Mouse (Mus musculus): ENCODE measurements around the gene Wipf1. TPM values are rescaled to one million over a fixed set of nuclear protein-coding genes. Genes with fewer than 3 reads are reported as not detected.
A peak's percentile ranks its signal among the peaks of the same experiment; 100 is the strongest.

Gene Wipf1
- 3.4 and 4.6 TPM in 2 replicates for polyA plus RNA-seq (2015; fragmentation: Nextera tagmentation; extraction: Ambion mirVana)

DNA sequence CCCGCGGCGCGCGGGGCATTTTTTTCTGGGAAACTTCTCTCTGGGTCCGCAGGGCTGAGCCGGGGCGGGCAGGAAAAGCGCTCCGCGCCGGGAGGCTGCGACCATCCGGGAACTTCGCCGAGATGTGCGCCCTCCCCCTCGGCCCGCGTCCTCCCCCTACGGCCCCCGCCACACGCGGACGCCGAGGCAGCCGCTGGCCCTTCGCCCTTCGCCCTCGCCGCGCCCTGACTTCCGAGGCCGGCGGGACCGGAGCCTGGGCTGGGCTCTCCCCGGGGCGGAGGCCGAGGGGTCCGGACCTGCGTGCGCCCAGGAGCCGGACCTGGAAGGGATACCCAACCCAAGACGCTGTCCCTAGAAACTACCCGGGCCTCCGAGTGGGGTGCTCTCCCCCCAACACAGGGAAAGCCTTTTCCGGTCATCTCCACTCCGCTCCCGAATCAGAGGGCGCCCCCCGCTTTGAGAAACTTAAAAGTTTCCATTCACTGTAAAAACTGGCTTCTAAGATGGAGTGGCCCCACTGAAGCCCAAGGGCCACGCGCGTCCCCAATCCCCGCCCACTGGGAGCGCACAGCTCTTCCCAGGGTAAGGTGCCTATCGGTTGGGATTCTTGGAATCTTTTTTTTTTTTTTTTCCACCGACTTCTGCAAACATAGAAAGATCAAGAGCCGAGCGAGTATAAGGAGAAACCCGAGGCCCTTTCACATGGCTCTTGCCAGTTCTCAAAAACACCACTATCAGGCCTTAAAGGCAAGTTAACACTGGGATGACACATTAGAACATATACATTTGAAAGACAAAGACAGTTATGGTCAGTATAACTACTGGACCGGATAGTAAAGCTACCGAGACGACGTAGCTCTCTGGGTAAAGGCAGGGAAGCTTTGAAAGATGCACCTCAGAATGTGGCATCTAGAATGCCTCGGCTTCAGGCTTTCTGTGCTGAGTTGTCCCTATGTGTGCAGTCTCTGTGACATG, at the start of gene Wipf1:
Wipf1 (minus strand) TSS at position 379 of the 975 bp plus-strand sequence.
- Histone ChIP-seq H3K4me1 (replicated peaks) (peaks cover 52% of the 10 kb centered on the region), H3K9me3 (replicated peaks) (no peaks in the 10 kb centered on the region), H3K36me3 (no peaks in the 10 kb centered on the region), H3K27ac (peak within 1 kb of the TSS; percentile 83), H3K27me3 (peaks cover 22% of the 10 kb centered on the region), H3K4me2 (peak within 1 kb of the TSS; percentile 94), H3K9ac (peak within 1 kb of the TSS; percentile 82), H3K4me3 (replicated peaks) (peak within 1 kb of the TSS; percentile 75)
- peak; percentile 34 for DNase-seq
- WGBS (ENCODE audit: insufficient replicate concordance): 3% methylated on average over 66 of the region's 66 CpGs
- peak; percentile 69 for ATAC-seq (ENCODE audit: low read depth)

DNA sequence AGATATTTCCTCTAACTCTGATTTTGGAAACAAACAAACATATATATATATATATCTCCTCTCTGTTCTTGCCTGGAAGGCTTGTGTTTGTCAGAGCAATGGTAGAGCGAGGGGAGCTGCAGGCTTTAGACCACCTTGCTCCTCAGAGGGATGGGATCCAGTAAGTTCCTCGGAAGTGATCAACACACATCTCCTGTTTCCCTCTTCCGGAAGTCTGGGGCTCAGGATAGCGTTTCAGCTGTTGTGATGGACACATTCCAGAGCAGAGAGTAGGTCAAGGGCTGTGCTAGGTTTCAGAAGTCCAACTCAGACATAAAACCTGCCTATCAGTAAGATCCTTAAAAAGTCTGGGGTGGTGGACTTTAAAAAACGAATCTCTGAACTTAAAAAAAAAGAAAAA, 49.6 kb upstream of the Wipf1 start:
- ATAC-seq (ENCODE audit: low read depth) (no peak), DNase-seq (no peak)
- Histone ChIP-seq H3K9ac (no peak overlapping the region), H3K4me1 (replicated peaks) (no peaks in the 10 kb centered on the region), H3K36me3 (no peaks in the 10 kb centered on the region), H3K4me3 (replicated peaks) (no peak overlapping the region), H3K27ac (no peak overlapping the region), H3K9me3 (replicated peaks) (no peaks in the 10 kb centered on the region), H3K4me2 (no peak overlapping the region), H3K27me3 (no peaks in the 10 kb centered on the region)
- WGBS (ENCODE audit: insufficient replicate concordance): 40% methylated on average over 5 of the region's 5 CpGs

DNA sequence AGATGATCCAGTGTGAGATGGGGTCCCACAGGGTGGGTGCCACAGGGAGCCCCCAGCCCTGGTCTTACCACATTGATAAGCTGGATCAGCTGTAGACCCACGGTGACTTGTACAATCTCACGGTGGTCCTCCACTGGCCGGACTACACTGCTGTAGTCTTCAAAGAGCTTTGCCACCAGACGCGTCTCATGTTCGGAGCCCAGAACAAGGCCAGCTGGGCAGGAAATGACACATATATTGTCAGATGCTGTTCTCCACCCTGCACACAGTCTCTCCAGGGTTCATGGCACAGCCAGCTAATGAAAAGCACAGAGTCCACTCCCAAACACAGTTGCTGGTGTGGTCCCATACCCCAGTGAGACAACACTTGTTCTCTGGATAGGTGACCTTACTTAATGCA, 44.9 kb upstream of the Wipf1 start:
- H3K9ac ChIP-seq: no peak overlapping the region
- H3K27me3 ChIP-seq: no peaks in the 10 kb centered on the region; the same call in 1 of the 2 replicates
- no peaks in the 10 kb centered on the region for H3K4me1 ChIP-seq (replicated peaks)
- no peak overlapping the region for H3K4me2 ChIP-seq
- H3K27ac ChIP-seq: no peak overlapping the region
- no peaks in the 10 kb centered on the region for H3K9me3 ChIP-seq (replicated peaks)
- no peaks in the 10 kb centered on the region for H3K36me3 ChIP-seq
- H3K4me3 ChIP-seq (replicated peaks): no peak overlapping the region
- DNase-seq: no peak
- 76% methylated on average over 6 of the region's 6 CpGs for WGBS (ENCODE audit: insufficient replicate concordance)
- ATAC-seq (ENCODE audit: low read depth): no peak

DNA sequence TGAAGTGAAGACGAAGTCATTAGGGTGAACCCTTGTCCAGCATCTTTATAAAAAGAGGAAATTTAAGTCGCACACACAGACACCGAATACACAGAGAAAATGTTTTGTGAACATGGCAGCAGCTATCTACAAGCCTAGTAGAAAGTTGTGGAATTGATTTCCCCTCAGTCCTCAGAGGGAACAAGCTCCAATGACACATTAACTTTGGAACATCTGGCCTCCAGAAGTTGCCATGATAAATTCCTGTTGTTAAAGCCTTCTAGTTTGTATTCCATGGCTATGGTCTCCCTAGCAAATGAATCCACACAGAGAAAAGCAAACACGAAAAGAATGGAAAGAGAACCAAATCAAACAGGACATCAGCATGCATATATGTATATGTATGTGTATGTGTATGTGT, 44.0 kb upstream of the Wipf1 start:
- ATAC-seq (ENCODE audit: low read depth) (no peak), DNase-seq (no peak)
- H3K4me3 ChIP-seq (replicated peaks): no peak overlapping the region
- H3K9ac ChIP-seq: no peak overlapping the region
- H3K4me2 ChIP-seq: no peak overlapping the region
- no peaks in the 10 kb centered on the region for H3K36me3 ChIP-seq
- no peaks in the 10 kb centered on the region for H3K9me3 ChIP-seq (replicated peaks)
- H3K27me3 ChIP-seq: no peaks in the 10 kb centered on the region; the same call in 1 of the 2 replicates
- H3K4me1 ChIP-seq (replicated peaks): no peaks in the 10 kb centered on the region
- 65% methylated on average over 4 of the region's 4 CpGs for WGBS (ENCODE audit: insufficient replicate concordance)
- no peak overlapping the region for H3K27ac ChIP-seq

DNA sequence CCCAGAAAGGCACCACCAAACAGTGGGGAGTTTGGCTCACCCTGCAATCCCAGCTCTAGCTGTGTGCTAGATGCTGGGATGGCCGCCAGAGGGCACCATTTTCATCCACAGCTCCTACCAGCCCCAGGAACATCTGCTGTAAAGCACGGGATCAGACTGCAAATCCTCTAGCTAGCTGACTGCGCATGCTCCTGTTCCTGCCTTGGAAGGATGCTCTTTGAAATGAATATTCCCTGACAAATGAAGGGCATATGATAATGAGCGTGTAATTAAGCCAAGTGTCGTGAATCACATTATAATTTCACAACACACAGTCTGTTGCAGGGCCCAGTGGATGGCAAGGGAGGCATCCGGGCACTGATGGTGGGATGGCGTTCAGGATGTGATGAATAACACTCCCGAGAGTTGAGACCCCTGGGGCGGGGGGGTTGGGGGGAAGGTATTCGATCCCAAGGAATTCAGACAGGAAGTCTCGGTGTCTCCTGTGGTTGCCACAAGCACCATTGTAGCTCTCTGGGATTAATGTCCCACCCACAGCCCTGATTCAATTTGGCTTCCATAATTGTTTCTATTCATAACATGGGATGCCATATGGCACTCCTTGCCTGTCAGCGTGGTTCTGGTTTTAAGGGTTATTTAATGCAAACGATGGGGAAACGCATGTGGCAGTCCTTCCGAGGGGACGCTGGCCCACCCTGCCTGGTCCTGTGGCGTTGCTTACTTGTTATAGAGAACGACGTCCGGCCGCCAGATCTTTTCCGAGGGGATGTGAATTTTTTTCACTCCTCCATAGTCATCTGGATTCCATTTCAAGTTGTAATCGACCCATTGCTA, 43.2 kb upstream of the Wipf1 start:
- 37% methylated on average over 23 of the region's 23 CpGs for WGBS (ENCODE audit: insufficient replicate concordance)
- ATAC-seq (ENCODE audit: low read depth) (no peak), DNase-seq (no peak)
- Histone ChIP-seq H3K4me1 (replicated peaks) (no peaks in the 10 kb centered on the region), H3K4me3 (replicated peaks) (no peak overlapping the region), H3K36me3 (no peaks in the 10 kb centered on the region), H3K9me3 (replicated peaks) (no peaks in the 10 kb centered on the region), H3K4me2 (no peak overlapping the region), H3K27me3 (no peaks in the 10 kb centered on the region; the same call in 1 of the 2 replicates), H3K9ac (no peak overlapping the region), H3K27ac (no peak overlapping the region)

DNA sequence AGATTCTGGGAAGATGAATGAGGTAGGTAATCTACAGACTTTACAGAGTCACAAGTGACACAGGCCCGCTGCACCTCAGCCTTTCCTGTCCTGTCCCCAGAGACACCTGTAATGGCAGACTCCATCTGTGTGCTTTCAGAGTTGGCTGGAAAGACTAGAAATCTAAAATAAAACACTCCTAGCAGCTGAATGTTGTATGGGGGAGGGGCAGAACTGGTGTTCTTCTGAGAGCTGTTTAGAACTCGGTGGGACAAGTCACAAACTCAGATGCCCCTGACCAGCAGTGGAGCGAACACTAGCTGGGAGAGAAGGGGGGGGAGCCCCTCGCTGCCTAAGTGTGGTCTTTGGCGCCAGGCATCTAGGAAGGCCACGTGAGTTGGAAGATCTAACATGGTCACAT, 42.4 kb upstream of the Wipf1 start:
- DNase-seq (no peak), ATAC-seq (ENCODE audit: low read depth) (no peak)
- Histone ChIP-seq H3K9me3 (replicated peaks) (no peaks in the 10 kb centered on the region), H3K4me2 (no peak overlapping the region), H3K27ac (no peak overlapping the region), H3K4me1 (replicated peaks) (no peaks in the 10 kb centered on the region), H3K4me3 (replicated peaks) (no peak overlapping the region), H3K36me3 (no peaks in the 10 kb centered on the region), H3K27me3 (no peaks in the 10 kb centered on the region; the same call in 1 of the 2 replicates), H3K9ac (no peak overlapping the region)
- WGBS (ENCODE audit: insufficient replicate concordance): 64% methylated on average over 6 of the region's 6 CpGs

DNA sequence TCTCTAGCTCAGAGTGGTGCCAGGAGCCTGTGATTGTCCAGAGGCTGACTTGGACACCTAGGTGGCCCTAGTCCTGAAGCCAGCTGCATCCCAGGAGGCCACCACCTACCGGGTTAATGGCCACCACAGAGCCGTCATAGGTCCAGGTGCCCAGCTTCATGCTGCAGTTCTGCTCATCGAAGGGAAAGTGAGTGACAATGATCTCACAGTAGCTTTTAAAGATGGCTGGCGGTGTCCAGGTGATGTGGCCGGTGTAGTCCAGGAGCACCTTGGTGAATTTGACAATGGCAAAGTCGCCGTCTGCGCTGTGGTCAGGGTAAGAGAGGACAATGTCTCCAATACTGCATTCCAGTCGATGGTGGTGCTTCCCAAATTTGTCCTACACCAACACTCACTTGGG, 41.8 kb upstream of the Wipf1 start:
- H3K9ac ChIP-seq: no peak overlapping the region
- no peak overlapping the region for H3K4me2 ChIP-seq
- ATAC-seq (ENCODE audit: low read depth) (no peak), DNase-seq (no peak)
- no peak overlapping the region for H3K4me3 ChIP-seq (replicated peaks)
- WGBS (ENCODE audit: insufficient replicate concordance): 78% methylated on average over 9 of the region's 9 CpGs
- no peak overlapping the region for H3K27ac ChIP-seq
- H3K9me3 ChIP-seq (replicated peaks): no peaks in the 10 kb centered on the region
- no peaks in the 10 kb centered on the region; the same call in 1 of the 2 replicates for H3K27me3 ChIP-seq
- no peaks in the 10 kb centered on the region for H3K36me3 ChIP-seq
- H3K4me1 ChIP-seq (replicated peaks): no peaks in the 10 kb centered on the region

DNA sequence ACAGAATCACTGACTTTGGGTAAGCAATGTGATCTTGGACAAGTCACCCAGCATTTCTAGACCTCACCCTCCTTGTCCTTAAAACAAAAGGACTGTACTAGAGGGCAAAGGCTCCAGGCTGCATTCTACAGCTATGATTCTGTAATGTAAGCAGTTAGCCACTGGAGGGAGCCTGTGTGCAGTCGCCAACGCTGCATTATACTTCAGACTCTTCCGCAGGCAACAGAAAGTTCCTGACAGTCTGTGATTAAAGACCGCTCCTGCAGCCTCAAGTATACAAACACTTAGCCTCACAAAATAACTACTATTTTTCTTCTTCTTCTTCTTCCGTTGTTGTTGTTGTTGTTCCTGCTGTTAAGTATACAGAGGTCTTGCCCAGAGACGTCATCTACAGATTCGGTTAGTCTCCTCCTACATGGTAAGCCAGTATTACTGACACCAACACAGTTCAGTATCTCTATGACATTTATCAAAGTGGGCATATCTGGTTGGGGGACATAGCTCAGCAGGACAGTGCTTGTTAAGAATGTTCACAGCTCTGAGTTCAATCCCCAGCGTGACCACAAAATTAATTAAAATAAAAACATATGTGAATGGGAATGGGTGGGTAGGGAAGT, 37.6 kb upstream of the Wipf1 start:
- DNase-seq (peak; percentile 34), ATAC-seq (ENCODE audit: low read depth) (0 out of 2 replicates have a peak, but pooled peaks have one; percentile 48)
- Histone ChIP-seq H3K36me3 (no peaks in the 10 kb centered on the region), H3K27ac (no peak overlapping the region), H3K4me3 (replicated peaks) (peak overlapping the region; percentile 19), H3K4me1 (replicated peaks) (no peaks in the 10 kb centered on the region), H3K4me2 (peak overlapping the region; percentile 40), H3K27me3 (peaks cover 2% of the 10 kb centered on the region; the same call in 1 of the 2 replicates), H3K9me3 (replicated peaks) (no peaks in the 10 kb centered on the region), H3K9ac (no peak overlapping the region)
- WGBS (ENCODE audit: insufficient replicate concordance): 19% methylated on average over 8 of the region's 8 CpGs

DNA sequence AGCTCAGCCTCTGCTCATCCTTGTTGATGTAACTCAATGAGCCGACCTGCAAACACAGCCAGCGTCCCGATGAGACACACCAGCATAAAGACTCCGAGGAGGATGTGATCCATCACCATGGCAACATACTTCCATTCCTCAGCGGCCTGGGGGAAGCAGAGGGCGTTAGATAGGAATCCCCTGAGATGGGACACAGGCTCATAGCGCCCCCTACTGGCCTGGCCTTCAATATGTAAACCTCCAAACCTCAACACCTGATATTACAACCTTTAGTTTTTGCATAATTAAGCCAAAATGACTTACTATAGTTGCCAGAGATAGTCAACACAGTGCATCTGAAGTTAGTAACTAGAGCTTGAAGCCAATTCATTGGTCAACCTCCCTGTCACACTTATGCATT, 36.6 kb upstream of the Wipf1 start:
- ATAC-seq (ENCODE audit: low read depth) (no peak), DNase-seq (no peak)
- Histone ChIP-seq H3K36me3 (no peaks in the 10 kb centered on the region), H3K9ac (no peak overlapping the region), H3K4me3 (replicated peaks) (no peak overlapping the region), H3K4me2 (no peak overlapping the region), H3K27ac (no peak overlapping the region), H3K4me1 (replicated peaks) (peaks cover 6% of the 10 kb centered on the region), H3K27me3 (peaks cover 2% of the 10 kb centered on the region; the same call in 1 of the 2 replicates), H3K9me3 (replicated peaks) (no peaks in the 10 kb centered on the region)
- 28% methylated on average over 7 of the region's 7 CpGs for WGBS (ENCODE audit: insufficient replicate concordance)

DNA sequence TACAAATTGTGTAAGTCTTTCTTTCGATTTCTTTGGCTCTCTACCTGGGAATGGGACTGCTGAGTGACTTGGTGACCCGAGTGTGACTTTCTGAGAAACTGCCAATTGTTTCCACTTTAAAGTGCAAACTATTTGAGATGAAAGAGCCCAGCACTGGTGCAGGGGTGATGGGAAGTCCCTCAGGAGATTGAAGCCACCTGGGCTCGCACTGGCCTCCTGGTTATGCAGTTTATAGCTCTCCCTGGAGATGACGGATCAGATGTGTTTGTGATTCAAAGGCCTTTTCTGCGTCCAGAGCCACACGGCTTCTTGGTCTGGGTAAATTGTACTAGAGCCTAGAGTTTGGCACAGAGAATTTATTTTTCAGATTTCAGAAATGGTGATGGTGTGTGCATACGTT, 34.2 kb upstream of the Wipf1 start:
- Histone ChIP-seq H3K27me3 (0 out of 2 replicates have a peak, but pooled peaks cover 2% of the 10 kb centered on the region), H3K4me3 (replicated peaks) (no peak overlapping the region), H3K36me3 (no peaks in the 10 kb centered on the region), H3K9ac (no peak overlapping the region), H3K9me3 (replicated peaks) (no peaks in the 10 kb centered on the region), H3K27ac (no peak overlapping the region), H3K4me2 (no peak overlapping the region), H3K4me1 (replicated peaks) (peaks cover 10% of the 10 kb centered on the region)
- no peak for ATAC-seq (ENCODE audit: low read depth)
- no peak for DNase-seq
- 62% methylated on average over 7 of the region's 7 CpGs for WGBS (ENCODE audit: insufficient replicate concordance)

DNA sequence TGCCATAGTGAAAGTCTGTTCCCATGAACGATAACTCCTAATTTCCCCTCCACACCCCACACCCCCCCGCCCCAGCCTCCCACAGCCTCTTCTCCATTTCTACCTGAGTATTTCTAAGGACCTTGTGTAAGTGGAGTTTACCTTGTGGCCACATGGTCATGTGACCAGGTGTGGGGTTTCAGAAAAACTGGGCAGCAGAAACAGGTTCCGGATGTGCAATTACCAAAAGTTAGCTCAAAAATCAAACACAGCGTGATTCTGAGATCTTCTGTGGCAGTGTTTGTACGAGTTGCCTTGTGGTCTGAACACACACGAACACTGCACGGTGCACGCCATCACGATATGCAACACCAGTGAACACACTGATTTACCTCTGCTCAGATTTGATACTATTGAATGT, 33.1 kb upstream of the Wipf1 start:
- ATAC-seq (ENCODE audit: low read depth): no peak
- Histone ChIP-seq H3K4me3 (replicated peaks) (no peak overlapping the region), H3K9ac (no peak overlapping the region), H3K9me3 (replicated peaks) (no peaks in the 10 kb centered on the region), H3K4me1 (replicated peaks) (peaks cover 10% of the 10 kb centered on the region), H3K4me2 (no peak overlapping the region), H3K27me3 (0 out of 2 replicates have a peak, but pooled peaks cover 2% of the 10 kb centered on the region), H3K36me3 (no peaks in the 10 kb centered on the region), H3K27ac (no peak overlapping the region)
- 77% methylated on average over 9 of the region's 9 CpGs for WGBS (ENCODE audit: insufficient replicate concordance)
- no peak for DNase-seq
